Mouse (Mus musculus) 3134 (cell line): ENCODE data around the gene Dnajb4.

Experiments used
- DNase-seq: peaks from one replicate; pipeline ENCODE4 v3.0.0-alpha.2; 2011; ENCODE audit warnings: low spot score; ENCODE audit not compliant: insufficient read length; ENCODE audit errors: extremely low read depth

Gene Dnajb4

DNA sequence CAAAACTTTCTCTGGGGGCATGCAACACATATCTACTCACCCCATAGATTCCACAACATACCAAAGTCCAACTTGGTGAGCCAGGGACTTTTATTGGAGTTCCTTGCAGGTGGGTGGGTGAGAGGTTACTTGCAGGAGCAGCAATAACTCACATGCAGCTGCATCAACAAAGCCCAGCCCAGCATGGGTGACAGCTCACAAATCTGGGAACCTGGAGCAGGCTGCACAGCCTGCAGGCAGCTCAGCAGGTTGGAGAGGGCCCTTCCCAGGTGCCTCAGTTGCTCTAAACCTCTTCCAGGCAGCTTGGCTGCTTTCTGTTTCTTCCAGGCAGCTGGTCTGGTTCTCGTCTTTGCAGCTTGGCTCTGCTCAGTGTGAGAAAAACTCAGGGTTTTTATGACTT, 30.8 kb downstream of the Dnajb4 start:
- no peak for DNase-seq

DNA sequence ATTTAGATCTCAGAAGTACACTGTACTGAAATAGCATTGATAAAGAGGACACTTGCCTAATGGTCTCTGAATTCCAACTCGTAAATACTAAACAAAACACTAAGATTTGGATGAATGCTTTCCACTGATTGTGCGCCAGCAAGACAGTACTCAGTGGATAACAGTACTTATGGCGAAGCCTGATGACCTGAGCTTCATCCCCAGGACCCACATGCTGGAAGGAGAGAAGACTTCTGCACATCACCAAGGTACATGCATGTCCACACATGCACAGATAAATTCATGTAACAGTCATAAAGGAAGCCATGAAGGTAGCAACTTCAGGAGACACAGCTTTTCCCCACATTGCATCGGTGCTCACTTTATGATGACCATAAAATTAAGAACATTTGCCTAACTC, 31.3 kb downstream of the Dnajb4 start:
- no peak for DNase-seq

DNA sequence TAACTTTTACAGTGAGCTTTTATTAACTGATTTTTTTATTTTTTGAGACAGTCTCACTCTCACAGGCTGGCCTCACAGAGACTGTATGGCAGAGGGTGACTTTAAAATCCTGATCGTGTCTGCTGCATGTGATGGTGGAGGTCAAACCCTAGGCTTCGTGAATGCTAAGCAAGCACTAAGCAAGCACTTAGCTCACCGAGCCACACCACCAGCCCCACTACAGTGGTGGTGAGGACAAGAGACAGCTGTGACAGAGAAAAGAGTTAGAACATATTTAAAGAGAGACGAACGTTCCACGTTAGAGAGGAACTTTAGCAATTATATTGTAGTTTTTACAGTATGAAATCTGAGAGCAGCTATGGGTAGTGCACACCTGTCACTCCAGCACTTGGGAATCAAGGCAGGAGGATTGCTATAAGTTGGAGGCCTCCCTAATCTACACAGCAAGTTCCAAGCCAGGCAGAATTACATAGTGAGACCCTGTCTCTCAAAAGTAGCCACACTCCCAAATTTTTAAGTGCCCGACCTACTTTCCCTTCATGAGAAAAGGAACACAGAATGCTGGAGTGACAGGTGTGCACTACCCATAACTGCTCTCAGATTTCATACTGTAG, 37.7 kb downstream of the Dnajb4 start:
- no peak for DNase-seq

DNA sequence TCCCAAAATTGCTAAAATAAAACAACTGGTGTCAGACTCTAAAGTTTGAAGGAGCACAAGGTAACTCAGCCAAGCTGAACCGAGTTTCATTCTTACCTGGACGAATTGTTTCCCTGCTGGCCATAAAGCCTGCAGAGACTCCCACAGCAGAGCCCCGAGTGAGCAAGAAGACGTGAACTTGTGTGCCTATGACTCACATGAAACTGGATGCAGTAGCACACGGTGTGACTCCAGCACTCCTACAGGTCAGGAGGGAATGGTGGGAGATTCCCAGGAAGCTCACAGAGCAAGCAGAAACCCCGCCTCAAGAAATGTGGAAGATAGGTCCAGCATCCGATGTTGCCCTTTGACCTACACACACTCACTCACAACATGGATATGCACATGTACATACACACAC, 38.2 kb downstream of the Dnajb4 start:
- no peak for DNase-seq

GRCm38 (mm10) chr3:152171236-152171635, 38.9 kb downstream of the Dnajb4 start:
- no peak for DNase-seq

GRCm38 (mm10) chr3:152170407-152170806, 39.7 kb downstream of the Dnajb4 start:
- DNase-seq, result no peak

DNA sequence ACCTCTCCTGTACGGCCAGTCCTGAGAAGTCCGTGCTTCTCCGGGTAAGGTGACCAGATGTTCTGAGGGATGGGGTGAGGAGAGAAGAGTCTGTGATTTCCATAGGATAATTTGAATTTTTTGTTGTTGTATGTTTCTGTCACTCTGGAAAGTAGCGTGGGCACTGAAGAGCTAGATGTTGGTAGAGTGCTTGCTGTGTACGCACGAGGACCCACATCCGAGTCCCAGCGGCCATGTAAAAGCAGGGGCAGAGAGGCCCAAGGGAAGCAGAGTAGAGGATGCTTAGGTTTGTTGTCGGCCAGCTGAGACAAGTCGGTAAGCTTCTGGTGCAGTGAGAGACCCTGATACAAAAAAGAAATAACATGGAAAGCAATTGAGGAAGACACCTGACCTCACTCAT, 42.1 kb downstream of the Dnajb4 start:
- DNase-seq, result no peak

- no peak for DNase-seq
Measured at GRCm38 (mm10) chr3:152166699-152167451, 43.2 kb downstream of the Dnajb4 start.

DNA sequence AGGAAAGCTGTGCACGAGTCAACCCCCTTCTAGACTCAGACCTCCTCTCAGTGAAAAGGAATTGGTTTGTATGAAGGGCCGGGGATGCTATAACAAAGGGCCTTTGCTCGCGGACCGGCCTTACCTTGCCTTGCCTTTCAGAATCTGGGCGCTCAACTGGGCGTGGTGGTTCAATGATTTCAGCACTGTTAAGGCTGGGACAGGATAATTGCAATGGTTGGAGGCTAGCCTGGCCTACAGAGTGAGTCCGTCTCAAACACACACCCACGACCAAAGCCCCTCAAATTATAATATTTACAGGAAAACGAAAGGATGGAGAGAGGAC, 44.0 kb downstream of the Dnajb4 start, which contains the start of gene Gipc2:
TSS of gene Gipc2 (minus strand) at position 132 of the 325 bp plus-strand sequence.
- no peak for DNase-seq

DNA sequence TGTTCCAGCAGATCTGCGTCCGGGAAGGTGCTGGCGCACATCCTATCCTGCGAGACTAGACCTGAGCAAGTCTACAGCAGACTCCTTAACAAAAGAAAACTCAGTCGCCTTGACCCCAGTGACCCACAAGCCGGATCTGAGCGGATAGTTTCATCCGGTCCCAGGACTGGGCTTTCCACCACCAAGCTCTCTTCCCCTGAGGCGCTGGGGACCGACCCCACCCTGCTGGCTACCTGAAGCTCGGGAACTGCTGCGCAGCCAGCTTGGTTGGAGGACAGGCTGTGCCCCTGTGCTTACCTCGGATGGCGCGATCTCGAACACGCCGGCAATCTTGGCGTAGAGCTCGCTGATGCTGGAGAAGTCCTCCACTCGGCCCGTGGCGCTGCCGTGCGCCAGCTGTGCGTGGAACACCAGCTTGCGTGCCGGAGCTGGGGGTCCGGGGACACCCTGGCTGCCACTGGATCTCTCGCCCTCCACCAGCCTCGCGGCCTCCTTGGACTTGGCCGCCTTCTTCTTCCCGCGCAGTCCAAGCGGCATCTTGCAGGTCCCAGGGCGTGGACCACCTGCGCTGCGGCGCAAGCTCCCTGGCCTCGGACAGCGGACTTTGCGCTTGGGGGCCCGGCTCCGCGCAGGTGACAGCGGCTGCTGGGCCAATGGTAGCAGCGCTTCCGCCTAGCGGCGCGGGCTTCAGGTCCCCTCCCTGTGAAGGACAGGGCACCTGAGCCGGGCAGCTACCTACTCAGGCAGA, 44.6 kb downstream of the Dnajb4 start:
- no peak for DNase-seq

DNA sequence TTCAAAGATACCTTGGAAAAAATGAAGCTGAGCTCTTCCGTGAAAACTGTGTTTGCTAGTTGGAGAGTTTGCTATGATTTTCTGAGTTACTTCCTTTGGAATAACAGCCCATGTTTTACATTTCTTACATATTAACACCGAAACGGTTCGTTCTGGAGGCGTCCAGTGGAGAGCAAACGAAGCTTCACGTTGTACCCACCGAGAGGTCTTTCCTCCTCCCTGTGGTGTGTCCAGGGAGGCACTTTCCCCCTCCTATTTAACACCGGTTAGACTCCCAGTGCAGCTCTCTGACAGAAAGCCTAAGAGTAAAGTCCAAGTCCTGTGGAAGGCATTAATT, 45.1 kb downstream of the Dnajb4 start:
- no peak for DNase-seq

DNA sequence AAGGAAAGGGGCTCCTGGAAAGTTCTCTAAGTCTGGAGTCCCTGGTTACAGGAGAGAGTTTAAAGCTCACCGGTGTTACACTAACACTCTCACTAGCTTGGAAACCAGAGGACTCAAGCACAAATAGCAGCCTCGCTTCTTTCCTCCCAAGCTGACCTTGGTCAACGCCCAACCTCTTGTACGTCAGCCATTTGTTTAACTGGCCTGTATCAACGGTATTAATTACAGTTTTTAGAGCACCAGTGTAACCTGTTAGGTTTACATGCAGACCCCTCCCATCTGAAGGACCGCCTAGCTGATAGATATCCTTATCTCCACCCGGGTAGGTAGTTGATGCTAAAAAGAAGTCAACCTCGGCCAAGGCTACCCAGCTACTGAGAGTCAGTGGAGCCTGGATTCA, 46.8 kb downstream of the Dnajb4 start:
- no peak for DNase-seq

DNA sequence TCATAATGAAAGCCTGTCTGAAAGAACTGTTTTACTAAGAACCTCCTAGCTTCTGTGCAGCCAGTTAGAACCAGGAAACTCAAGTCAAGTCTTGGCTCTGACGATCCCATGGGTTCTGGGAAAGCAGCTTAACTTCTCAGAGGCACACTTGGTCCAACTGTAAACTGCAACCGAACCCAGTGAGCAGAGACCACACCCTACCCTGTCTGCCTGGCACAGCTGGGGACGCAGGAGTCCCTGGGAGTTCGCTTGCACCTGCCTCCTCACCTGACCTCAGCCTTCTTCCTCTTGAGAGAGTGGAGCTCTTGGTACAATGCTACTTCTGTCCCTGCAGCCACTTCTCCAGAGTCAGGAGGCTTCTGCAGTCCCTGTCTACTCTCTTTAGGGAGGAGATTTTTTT, 49.5 kb downstream of the Dnajb4 start:
- DNase-seq, result no peak

GRCm38 (mm10) chr3:152159321-152159720, 50.8 kb downstream of the Dnajb4 start:
- DNase-seq, result no peak

GRCm38 (mm10) chr3:152158344-152159291, 51.5 kb downstream of the Dnajb4 start:
- DNase-seq, result no peak

GRCm38 (mm10) chr3:152156816-152157496, 53.1 kb downstream of the Dnajb4 start:
- DNase-seq, result peak; percentile 20

GRCm38 (mm10) chr3:152155296-152155948, 54.7 kb downstream of the Dnajb4 start:
- DNase-seq, result peak; percentile 61

DNA sequence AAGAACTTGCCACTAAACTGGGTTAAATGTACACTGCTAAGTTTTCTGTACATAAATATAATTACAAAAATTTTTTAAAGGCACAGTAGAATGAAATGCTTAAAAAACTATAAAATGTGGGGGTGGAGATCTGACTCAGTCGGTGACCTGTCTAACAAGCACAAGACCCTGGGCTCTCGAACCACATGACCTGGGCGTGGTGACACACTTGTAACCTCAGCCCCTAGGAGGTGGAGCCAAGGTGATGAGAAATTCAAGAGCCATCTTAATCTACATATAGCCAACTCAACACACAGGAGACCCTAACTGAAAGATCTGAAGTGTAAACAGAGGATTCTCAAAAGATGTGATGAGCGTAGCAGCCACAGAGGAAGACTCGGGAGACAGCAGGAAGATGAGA, 56.0 kb downstream of the Dnajb4 start:
- DNase-seq, result no peak

DNA sequence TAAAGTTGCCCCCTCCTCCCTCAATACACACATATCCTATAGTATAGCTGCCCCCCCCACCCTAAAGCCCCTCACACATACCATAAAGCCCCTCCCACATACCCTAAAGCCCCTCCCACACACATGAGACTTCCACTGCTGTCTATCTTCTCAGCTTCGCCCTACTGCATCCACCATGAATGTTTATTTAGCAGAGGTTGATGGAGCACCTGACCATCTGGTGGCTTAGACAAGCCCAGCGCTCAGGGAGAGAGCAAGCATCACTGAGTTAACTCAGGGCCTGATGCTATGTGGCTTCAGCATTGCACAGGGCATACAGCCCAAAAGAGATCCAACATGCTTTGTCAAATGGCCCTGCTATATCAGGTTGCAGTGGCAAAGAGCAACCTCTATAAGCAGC, 57.0 kb downstream of the Dnajb4 start:
- DNase-seq, result no peak

- no peak for DNase-seq
Measured at GRCm38 (mm10) chr3:152152483-152152804, 57.7 kb downstream of the Dnajb4 start.
